Mouse (Mus musculus) spleen, embryonic (tissue): ENCODE results near the gene Prpf40b.

Experiments
- CTCF ChIA-PET: fragments of 350-600 bp; sonication (Branson Sonifier 250); formaldehyde crosslinking; loops from one replicate; lab custom pipeline; 2022; lab: Charles Lee

Prpf40b gene

GRCm38 (mm10) chr15:99330324-99330723, 35.4 kb downstream of the Prpf40b start:
- CTCF ChIA-PET: interaction anchor here (0.7 to 0.9 kb wide), 2 partner anchors 13 to 56 kb away, joined by 4 read pairs; no protein-coding TSS in a partner anchor

DNA sequence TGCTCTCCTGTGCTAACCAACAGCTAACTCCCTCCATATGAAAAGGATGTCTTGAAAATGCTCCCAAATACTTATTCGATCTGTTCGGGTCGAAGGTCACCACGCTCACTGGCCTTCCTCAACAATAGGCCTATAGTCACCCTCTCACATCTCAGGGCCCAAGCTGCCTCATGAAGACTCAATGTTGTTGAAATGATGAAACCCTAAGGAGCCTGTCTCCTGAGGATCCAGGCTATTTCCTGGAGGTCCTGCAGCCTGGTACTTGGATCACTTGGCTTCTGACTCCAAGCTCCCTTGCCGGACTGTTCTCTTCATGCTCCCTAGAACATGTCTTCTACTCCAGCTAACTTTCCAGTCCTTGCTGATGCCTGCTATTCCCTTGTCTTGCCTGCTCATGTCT, 36.5 kb downstream of the Prpf40b start:
- CTCF ChIA-PET: interaction anchor here (1.2 kb wide), 1 partner anchor 39 kb away, joined by 4 read pairs; the partner anchor contains the start of gene Fmnl3

DNA sequence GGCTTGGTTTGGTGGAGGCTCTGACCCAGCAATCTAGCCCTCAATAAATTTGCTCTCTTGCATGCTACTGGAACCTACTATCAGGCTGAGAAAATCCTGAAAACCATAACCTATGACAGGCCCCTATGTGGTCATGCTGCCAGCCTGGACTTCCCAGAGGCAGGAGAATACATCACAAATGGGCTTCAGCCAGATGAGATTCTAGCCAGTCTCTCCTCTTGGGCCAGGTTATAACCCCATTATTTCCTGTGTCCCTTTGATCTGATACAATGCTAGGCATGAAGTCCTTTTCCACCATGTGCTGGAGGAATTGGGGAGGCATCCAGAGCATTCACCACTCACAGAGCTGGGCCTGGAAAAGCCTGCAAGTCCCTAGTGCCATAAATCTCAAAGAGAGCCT, 37.2 kb downstream of the Prpf40b start:
- CTCF ChIA-PET: interaction anchor here (0.5 to 0.6 kb wide), 2 partner anchors 22 to 49 kb away, joined by 5 to 8 read pairs; no protein-coding TSS in a partner anchor

- CTCF ChIA-PET: interaction anchor here (0.6 kb wide), 2 partner anchors 15 to 48 kb away, joined by 5 to 18 read pairs; no protein-coding TSS in a partner anchor
These were observed 38.2 kb downstream of the Prpf40b start for GRCm38 (mm10) chr15:99332921-99333675.

DNA sequence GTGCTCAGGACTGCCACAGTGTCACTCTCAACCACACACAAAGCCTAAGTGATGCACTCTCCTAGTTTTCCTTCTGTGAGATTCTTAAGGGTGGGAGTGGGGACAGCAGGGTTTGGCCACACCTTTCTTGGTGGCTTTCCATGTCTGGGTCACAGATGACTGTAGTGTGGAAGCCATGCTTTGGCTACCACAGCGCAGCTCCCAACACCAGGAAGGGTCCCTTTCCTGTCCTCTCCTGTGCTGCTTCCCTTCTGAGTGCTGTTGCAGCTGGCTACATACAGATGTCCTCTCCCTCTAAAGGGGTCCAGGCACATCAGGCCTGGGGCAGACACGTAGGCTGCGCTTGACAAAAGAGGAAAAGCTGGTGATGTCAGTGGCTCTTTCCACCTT, 38.8 kb downstream of the Prpf40b start:
- CTCF ChIA-PET: no interaction called here

- CTCF ChIA-PET: no interaction called here
These were observed 39.6 kb downstream of the Prpf40b start for GRCm38 (mm10) chr15:99334500-99334899.

GRCm38 (mm10) chr15:99335801-99336320, 41.0 kb downstream of the Prpf40b start:
- CTCF ChIA-PET: no interaction called here

DNA sequence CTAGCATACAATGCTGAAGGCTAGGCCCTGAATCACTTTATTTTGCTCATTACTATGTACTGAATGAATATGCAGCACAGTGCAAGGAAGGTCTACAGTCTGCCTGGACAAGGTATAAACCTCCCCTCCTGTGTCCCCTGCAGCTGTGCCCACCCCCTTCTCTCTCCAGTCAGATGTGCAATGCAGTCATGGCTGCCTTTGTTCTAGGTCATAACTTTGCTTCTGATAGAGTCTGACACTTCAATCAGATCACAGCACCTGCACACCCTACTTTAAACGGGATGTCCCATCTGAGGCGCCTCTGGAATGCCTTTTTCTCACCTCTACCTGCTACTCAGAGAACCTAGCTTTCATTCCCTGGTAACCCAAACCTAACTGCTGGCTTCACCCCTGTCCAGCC, 44.0 kb downstream of the Prpf40b start:
- CTCF ChIA-PET: no interaction called here

- CTCF ChIA-PET: no interaction called here
These were observed 44.8 kb downstream of the Prpf40b start for GRCm38 (mm10) chr15:99339669-99340068.

DNA sequence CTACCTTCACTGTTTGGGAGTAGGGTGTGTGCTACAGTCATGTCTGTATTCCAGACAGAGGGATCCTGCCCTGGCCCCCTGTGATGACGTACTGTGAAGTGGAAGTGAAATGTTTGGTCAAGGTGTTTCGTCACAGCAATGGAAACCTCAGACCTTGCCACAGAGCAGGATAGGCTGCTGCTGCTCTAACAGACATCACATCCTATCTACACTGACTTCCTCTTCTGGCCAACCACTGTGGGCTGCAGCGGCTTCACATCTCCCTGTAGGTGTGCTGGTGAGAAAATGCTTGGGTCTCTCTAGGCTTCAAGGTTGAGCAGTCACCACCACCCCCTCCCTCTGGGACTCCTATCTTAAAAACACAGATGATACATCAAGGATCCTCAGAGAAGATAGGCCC, 46.2 kb downstream of the Prpf40b start:
- CTCF ChIA-PET: interaction anchor here (1.1 kb wide), 1 partner anchor 23 kb away, joined by 3 read pairs; no protein-coding TSS in a partner anchor

DNA sequence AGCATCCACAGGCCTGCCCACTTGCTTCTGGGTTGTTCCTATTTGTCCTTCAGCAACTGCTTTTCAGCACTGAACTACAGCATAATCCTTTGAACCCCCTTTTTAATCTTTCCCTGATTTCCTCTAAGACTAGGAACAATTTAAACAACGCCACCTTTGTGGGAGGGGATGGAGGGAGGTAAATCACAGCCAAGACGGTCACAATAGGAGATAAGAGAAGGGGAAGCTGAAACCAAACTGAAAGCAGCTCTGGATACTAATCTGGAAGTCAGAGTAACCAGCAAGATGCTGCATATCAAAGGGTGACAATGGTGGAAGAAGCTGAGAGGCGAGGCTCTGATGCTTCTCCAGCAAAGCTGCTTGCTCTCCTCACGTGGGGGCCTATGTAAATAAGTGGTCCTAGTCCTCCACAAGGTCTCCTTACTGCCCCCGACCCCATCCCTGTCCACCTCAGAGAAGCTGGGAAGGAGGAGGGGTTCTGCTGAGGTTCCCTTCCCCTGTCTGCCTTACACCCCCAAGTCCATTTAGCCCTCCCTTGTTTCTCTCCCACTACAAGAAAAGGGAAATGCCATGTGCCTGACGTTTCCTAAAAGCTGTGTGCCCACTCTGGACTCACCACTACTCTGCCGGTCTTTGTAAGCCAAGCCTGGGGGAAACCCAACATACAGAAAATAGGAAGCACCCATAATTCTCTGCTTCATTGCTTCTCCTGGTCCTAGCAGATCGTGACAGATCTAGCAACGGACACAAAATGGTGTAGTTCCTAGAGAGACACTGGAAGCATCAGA, 47.5 kb downstream of the Prpf40b start:
- CTCF ChIA-PET: interaction anchor here (1.1 kb wide), 1 partner anchor 22 kb away, joined by 3 read pairs; no protein-coding TSS in a partner anchor

DNA sequence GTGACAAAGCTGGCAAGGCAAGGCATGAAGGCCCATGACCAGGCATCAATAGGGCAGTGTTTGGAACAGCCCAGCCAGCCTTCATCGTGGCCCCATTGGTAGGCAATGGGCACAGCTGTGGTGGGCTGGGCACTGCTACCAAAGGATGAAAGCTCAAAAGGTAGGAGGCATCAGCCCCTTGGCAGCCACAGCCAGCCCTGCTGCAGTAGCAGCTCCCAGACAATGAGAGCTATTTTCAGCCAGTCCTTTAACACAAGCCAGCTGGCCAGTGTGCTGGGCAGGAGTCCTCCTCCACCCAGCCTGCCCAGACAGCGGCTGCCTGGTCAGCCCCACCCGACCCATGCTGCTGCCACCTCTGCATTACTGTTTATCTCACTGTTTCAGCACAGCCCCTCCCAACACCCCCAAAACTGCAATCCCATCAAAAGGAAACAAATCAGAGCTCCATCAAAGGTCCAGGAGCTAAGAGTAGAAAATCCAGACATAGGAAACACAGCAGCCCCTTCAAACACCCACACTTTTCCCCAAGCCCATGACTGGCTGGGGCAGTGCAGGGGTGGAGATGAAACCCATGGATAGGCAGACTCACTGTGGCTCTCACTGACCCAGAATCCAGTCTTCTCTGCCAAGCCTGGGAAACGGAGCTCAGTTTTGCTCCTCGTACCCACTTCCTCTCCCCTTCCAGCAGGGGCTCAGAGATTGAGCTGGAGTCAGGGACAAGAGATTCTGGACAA, 48.7 kb downstream of the Prpf40b start:
- CTCF ChIA-PET: interaction anchor here (0.7 to 1.3 kb wide), 2 partner anchors 8 to 20 kb away, joined by 3 read pairs; no protein-coding TSS in a partner anchor

DNA sequence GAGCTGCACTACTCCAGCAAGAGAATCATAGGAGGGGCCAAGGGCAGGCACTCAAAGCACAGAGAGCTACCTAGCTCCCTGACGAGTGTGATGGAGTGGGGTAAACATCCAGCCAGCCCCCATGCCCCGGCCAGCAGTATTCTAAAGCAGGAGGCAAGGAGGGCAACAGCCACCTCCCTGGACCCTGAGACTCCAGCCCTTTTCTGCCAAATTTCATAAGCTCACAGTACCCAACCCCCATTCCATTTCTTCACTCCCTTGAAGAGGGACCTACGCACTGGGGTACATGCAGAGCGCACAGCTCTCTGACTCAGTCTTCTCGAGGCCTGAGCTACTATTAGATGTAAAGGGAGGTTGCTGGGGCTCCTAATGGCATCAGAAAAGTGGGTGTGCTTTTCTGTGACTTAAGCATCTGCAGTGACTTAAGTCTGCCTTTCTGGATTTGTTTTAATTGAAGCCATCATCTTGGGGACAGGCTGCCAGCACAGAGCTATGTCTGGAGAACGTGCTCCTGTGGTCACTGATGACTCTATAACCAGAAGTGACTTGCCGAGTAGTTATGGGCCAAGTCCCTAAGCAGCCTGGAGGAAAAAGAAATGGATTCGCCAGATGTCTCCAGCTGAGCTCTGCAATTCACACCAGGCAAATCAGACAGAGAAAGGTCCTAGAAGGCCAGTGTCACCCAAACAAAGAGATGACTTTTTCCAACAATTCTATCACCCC, 49.4 kb downstream of the Prpf40b start:
- CTCF ChIA-PET: interaction anchor here (0.7 to 1.3 kb wide), 2 partner anchors 8 to 19 kb away, joined by 3 read pairs; no protein-coding TSS in a partner anchor

DNA sequence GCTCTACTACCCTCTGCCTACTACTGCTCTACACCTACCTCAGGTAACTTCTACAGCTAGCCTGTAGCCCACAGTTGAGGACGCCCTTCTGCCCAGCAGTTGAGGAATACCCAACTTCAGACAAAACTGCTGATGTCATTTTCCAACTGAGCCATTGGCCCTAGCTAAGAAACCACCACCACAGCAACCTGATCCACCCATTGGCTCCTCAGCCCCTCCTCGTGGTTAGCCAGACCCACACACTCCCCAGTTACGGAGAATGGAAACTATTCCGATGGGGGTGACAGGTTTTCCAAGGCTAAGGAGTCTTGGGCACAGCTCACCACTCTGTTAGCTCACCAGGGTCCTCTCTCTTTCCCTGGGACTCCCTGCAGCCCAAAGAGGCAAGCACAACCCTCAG, 50.1 kb downstream of the Prpf40b start:
- CTCF ChIA-PET: no interaction called here

- CTCF ChIA-PET: interaction anchor here (0.9 to 1.1 kb wide), 2 partner anchors 8 to 17 kb away, joined by 3 to 5 read pairs; no protein-coding TSS in a partner anchor
These were observed 56.7 kb downstream of the Prpf40b start for GRCm38 (mm10) chr15:99351610-99352009.

- CTCF ChIA-PET: interaction anchor here (0.9 to 1.1 kb wide), 2 partner anchors 9 to 17 kb away, joined by 3 to 5 read pairs; no protein-coding TSS in a partner anchor
These were observed 57.4 kb downstream of the Prpf40b start for GRCm38 (mm10) chr15:99352306-99352705.

- CTCF ChIA-PET: interaction anchor here (0.6 kb wide), 1 partner anchor 60 kb away, joined by 10 read pairs; no protein-coding TSS in a partner anchor
These were observed 60.8 kb downstream of the Prpf40b start for GRCm38 (mm10) chr15:99355660-99356059.

- CTCF ChIA-PET: interaction anchor here (0.6 kb wide), 1 partner anchor 59 kb away, joined by 10 read pairs; no protein-coding TSS in a partner anchor
These were observed 61.6 kb downstream of the Prpf40b start for GRCm38 (mm10) chr15:99356462-99356861.

GRCm38 (mm10) chr15:99358952-99359351, 64.1 kb downstream of the Prpf40b start:
- CTCF ChIA-PET: no interaction called here

- CTCF ChIA-PET: interaction anchor here (0.6 to 1.1 kb wide), 3 partner anchors 20 to 39 kb away, joined by 3 to 4 read pairs (median 3); no protein-coding TSS in a partner anchor
These were observed 69.2 kb downstream of the Prpf40b start for GRCm38 (mm10) chr15:99364022-99364530.
